Mouse (Mus musculus) brain, embryonic 14.5 days (tissue): ENCODE data around the gene Fgf23. TPM values are rescaled to one million over a fixed set of nuclear protein-coding genes. Genes with fewer than 3 reads are reported as not detected.

ENCODE experiments used
- DNase-seq: peaks from one replicate; pipeline ENCODE4 v3.0.0-alpha.2; 2011; ENCODE audit warnings: low read depth
- CTCF ChIP-seq: fragments of 200-500 bp; IDR thresholded peaks from 2 replicates; pipeline ENCODE4 v1.5.1; 2012; ENCODE audit warnings: inconsistent platforms, mild to moderate bottlenecking, moderate library complexity, borderline replicate concordance; ENCODE audit not compliant: insufficient read depth, insufficient read length; ENCODE audit errors: extremely low read depth
- POLR2A ChIP-seq: fragments of 200-500 bp; IDR thresholded peaks from 2 replicates; pipeline ENCODE4 v1.6.1; 2012; ENCODE audit warnings: mild to moderate bottlenecking, inconsistent platforms, borderline replicate concordance; ENCODE audit not compliant: poor library complexity, insufficient read depth, insufficient read length, severe bottlenecking; ENCODE audit errors: extremely low read depth
- polyA plus RNA-seq: library from polyadenylated mRNA; depleted of rRNA; stranded (reverse); fragments of >200 nt; gene quantifications from 2 replicates; pipeline ENCODE4 v1.2.3, GENCODE M21; 2012

Gene Fgf23
- polyA plus RNA-seq, 1 experiment: 0.34 TPM

DNA sequence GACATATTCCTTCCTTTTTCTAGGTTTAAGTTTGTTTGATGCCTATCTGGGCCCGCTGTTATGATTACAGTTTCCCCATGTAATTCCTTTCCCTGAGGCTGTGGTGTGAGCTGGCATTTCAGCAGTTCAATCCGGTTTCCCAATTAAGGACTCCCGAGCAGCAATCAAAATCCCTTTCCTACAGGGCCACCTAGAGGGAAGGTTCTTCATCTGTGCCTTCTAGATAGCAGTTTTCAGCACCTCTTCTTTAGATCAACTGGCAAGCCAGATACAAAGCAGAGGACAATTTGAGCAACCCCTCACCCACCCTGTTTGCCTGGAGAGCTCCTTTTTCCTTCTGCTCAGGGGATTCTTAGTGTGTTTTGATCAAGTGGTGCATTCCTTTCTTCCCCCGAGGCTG is 14.0 kb downstream of the Fgf23 start:
- no peak for TF ChIP-seq CTCF
- DNase-seq: peak; percentile 45

DNA sequence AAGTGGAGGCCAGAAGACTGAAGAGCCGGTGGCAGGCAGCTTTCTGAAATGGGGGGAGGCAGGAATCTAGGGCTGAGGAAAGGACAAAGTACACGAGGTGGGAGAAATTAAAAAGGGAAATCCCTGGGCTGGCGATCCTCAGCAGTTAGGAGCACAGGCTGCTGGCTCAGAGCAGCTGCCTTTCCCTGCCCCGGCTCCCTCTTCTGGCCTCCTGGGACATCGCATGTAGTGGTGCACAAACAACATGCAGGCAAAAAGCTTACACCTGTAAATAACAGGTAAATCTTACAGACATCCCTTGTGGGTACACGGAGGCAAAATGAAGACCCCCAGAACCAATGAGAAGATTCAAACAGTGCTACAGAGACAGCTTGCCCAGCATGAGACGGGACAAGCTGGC is 21.9 kb downstream of the Fgf23 start:
- no peak for DNase-seq

DNA sequence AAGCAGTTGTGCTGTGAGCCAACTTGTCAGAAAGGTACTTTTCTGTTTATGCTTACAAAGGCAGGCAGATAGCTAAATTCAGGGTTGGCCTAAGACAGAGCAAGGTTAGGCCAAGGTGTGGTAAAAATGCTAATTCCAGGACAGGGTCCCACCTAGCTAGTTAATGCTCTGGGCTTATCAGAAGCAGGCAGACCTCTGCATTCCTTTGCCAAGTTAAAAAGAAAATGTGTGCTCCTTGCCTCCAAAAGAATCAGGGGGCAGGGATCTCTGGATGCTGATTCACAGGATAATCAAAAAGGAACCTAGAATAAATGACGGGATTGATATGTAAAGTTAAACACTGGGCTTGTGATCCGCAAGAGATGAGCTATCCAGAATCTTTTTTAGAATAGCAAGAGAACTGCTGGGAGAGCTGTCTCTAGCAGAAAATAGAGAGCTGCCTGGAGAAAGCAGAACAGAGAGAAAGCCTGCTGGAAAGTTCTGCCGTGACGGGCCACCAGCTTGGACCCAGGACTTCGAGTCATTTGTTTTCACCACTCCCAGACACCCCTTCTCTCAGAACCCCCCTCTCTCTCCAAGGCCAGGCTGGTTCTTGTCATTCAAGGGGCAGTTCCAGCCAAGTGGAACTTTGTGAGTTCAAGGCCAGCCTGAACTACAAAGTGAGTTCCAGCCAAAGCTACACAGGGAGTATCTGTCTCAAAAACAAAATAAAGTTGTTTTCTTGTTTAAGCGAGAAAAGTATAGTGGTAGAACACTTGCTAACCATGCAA is 31.0 kb downstream of the Fgf23 start:
- no peak for DNase-seq
- TF ChIP-seq CTCF (no peak), POLR2A (no peak)

More for the DNA sequence above, 21.9 kb downstream of the Fgf23 start:
- TF ChIP-seq CTCF (peak; percentile 44; the same call in 1 of the 2 replicates), POLR2A (no peak)

DNA sequence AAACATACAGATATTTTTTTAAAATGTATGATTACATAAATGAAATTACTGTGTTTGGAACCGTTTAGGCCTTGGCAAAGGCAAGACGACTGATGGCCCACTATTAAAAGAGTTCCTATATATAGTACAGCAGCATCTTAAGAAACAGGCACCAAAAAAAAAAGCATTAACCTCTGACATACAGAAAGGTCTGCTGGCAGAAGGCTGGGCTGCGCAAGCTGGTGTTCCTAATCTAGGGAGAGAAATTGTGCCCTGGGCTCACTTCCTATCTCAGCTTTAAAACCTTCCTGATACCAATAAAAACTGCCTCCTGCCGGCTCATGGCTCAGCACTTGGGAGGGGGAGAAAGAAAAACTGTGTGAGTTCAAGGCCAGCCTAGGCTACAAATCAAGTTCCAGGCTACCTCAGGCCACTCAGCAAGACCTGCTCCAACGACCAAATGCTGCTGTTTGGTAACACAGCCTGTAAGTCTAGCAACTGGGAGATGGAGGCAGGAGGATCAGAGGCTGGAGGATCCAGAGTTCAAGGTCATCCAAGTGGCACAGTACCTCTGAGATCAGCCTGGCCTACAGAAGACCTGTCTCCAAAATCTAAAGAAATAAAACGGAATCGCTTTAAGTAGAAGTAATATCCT is 31.8 kb downstream of the Fgf23 start:
- DNase-seq: no peak
- TF ChIP-seq CTCF (no peak), POLR2A (no peak)

DNA sequence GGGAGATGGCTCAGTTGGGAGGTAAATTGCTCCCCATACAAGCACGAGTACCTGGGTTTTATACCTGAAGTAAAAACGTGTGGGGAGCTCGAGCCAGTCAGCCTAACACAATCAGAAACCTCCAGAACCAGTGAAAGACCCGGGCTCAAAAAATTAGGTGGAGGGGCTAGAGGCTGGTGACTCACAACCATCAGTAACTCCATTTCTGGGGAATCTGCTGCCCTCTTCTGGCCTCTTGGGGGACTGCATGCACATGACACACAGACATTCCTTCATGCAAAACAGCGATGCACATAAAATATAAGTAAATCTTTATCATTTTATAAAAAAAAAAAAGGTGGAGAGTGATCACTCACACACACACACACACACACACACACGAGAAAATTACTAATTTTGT is 32.4 kb downstream of the Fgf23 start:
- TF ChIP-seq POLR2A (no peak), CTCF (peak; percentile 60; the same call in 1 of the 2 replicates)
- DNase-seq: peak; percentile 29

DNA sequence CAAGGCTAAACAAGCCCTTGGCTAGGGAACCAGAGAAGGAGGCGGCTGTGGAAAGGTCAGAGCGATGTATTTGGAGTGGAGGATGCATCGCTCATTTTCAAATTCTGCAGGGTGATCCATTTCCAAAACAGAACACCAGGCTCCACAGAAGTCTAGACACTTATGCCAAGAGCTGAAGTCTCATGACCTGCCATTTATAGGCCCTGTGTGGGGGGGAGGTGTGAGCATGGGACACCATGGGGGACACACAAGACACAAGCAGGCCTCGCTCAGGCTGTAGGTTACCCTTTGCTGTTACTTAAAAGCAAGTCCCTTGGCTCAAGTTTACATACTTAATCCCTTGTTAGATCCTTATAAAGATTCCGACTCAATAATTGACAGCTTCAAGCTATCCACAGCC is 33.5 kb downstream of the Fgf23 start:
- DNase-seq: no peak
- no peak for TF ChIP-seq POLR2A
- no peak for TF ChIP-seq CTCF

DNA sequence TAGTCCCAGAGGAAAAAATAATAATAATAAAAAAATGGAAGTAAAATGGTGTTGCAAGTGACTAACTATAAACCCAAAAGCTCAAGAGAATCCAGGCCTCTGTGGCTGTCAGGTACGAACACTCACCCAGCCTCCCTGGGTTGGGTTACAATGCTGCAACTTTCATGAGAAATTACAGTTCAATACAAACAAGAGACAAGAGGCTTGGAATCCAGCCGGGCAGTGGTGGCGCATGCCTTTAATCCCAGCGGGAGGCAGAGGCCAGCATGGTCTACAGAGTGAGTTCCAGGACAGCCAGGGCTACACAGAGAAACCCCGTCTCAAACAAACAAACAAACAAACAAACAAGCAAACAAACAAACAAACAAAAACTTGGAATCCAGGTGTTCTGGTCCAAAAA is 34.0 kb downstream of the Fgf23 start:
- TF ChIP-seq CTCF (no peak), POLR2A (no peak)
- DNase-seq: no peak

DNA sequence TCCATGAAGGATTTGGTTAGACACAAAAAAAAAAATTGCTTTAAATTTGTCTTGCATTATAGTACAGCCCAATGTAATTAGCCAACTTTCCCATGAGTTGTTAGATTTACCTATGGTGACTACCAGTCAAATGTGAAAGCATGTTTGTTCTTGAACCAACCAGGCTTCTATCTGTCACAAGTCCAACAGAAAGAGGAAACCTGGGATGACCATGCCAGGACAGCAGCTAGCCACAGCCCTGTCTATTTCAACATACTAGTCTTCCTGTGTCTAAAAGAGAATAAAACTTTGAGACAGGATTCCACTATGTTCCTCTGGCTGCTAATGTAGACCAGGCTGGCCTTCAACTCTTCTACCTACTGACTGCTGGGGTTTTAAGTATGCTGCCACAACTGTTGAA is 34.7 kb downstream of the Fgf23 start:
- no peak for TF ChIP-seq CTCF
- TF ChIP-seq POLR2A: no peak
- no peak for DNase-seq

DNA sequence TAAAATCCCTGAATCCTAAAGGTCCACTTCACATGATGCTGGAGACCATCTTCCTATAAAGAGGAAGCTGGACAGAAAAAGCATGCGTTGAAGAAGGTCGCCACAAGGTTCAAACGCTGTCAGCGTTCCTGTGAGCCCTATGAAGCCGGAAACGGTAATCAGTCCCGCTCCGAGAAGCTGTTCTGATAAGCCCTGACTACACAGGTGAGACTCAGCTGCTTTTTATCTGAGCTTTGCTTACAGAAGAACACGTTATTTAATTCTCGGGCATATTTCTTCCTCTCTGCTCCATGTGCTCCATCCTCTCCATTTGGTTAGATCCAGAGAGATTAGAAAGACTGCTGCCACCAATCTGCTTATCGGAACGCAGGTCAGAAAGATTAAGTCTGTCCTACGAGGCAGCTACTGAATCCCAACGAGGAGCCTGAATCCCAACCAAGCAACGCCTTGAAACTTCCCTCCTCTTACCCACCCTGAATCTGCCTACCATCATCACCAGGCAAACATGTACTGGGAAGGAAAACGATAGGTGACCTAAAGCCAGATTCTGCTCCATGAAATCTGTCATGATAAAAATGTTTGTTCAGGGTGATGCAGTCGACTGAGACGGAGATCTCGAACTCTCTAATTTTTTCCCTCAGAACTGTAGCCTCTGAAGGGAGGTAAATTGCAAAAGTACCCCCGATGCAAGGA is 35.8 kb downstream of the Fgf23 start:
- TF ChIP-seq CTCF (no peak), POLR2A (no peak)
- no peak for DNase-seq

DNA sequence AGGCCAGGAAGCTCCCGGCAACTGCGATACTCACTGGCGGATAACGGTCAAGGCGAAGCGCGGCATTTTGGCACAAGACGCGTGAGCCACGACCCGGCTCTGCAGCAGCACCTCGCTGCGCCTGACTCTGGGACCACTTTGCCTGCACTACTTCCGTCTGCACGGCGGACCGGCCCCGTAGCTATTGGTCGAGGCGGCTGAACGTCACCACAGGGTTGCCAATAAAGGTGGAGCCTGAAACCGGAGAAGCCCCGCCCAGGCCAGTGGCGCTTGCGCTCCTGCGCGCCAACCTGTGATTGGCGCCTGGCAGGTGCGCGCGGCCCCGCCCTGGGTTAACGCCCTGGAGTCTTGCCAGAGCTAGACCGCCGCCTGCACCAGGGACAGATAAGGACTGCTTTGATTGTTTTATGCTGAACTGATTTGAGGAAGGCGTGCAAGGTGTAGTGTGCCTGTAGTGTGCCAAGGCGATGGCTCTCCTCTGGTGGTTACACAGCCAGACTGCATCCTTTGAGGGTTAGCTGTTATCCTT is 36.8 kb downstream of the Fgf23 start, which contains the start of gene Tigar:
TSS of gene Tigar (minus strand) at position 156 of the 529 bp plus-strand sequence.
- DNase-seq: peak; percentile 98
- TF ChIP-seq CTCF (peak; percentile 5; the same call in 1 of the 2 replicates), POLR2A (peak; percentile 70; the same call in 1 of the 2 replicates)

DNA sequence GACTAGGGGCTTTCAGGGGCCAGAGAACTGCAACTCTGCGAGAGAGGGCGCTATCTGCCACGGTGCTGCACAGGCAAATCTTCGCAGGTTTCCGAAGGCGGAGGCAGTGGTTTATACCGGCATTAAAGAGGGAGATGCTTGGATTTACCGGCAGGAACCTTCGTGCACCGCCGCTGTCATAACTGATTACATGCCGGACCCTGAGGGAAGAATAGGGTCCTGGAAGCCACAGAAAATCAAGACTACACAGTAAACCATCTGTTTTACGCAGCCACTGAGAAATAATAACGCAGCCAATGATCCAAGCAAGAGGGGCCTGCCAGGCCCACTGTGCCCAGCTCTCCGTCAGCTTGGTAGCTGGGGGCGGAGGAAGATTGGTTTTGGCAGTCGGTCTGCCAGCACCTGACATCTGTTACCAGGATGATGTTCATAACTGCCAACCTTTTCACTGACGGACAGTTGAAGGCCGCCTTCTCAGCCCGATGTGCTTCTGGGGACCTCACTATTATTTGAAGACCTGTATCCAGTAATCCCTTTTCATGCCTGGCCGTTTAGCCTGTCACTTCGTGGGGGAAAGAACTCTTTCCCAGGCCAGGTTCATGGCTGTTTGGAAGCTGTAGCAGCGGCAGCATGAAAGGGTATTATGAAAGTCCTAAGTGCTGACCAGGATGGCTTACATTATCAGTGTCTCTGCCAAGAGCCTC is 42.2 kb downstream of the Fgf23 start:
- TF ChIP-seq POLR2A: no peak
- no peak for TF ChIP-seq CTCF
- DNase-seq: peak; percentile 80
